Mouse (Mus musculus): ENCODE results near the gene Hddc3. TPM values are rescaled to one million over a fixed set of nuclear protein-coding genes. Genes with fewer than 3 reads are reported as not detected.
A peak's percentile ranks its signal among the peaks of the same experiment; 100 is the strongest.

Gene Hddc3
- 3.1 and 3.5 TPM in 2 replicates for polyA plus RNA-seq (2015; fragmentation: Nextera tagmentation; extraction: Ambion mirVana)

DNA sequence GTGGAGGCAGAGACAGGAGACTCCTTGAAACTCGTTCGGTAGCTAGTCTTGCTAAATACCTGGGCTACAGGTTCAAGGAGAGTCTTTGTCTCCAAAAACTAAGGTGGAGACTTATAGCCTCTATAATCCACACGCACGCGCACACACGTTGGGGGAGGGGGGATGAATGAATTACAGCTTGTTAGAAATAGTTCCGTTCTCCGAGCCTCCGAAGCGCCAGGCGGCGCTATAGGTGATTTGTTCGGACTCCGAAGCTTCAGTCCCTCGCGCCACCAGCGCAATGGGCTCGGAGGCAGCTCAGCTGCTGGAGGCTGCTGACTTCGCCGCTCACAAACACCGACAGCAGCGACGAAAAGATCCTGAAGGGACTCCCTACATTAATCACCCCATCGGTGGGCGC is at the start of gene Hddc3:
Gene Hddc3 (plus strand): TSS at position 247 of the 400 bp plus-strand sequence.
- ATAC-seq (ENCODE audit: low read depth), result peak; percentile 5; the same call in 1 of the 2 replicates
- H3K27ac ChIP-seq (ENCODE audit: low read length), result peak within 1 kb of the TSS; percentile 51

DNA sequence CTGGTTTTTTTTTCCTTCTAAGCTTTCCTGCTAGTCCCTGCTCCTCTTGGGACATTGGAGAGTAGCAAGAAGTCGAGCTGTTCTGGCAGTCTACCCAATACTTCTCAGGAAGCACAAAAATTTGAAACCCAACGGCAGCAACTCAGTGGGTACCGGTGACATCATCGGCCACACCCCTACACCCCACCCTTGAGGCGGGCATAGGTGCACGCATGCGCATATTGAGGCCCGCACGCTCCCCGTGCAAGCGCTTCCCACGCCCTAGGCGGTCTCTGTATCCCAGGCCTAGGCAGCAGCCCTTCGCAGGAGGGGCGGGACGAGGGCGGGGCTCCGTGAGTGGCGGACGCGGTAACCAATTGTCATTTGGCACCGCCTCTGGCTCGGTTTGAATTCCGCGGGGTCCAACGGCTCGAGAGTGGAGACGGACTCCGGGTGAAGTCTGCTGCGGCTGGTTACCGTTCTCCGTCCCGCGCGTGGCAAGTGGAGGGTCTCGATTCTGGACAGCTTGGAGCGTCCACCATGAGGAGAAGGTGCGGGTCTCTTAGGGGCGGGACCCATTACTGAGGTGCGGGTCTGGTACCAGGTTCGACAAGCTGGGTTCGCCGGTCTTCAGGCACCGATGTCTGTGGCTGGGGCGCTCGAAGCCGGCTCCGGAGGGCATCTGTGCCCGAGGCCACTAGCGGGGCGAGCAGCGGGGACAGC is 48.7 kb upstream of the Hddc3 start, which contains the start of gene Prc1:
Gene Prc1 (plus strand): TSS at position 389 of the 702 bp plus-strand sequence.
- Histone ChIP-seq H3K4me3 (ENCODE audit: low read depth, low read length) (peak within 1 kb of the TSS; percentile 98), H3K9ac (ENCODE audit: low read depth, low read length) (peak within 1 kb of the TSS; percentile 99), H3K4me2 (ENCODE audit: low read depth, low read length) (peak within 1 kb of the TSS; percentile 81), H3K27ac (ENCODE audit: low read length) (peak within 1 kb of the TSS; percentile 94), H3K4me1 (ENCODE audit: control insufficient read depth, low read depth, low read length) (peaks cover 36% of the 10 kb centered on the region), H3K27me3 (ENCODE audit: control insufficient read depth, insufficient read depth, low read depth, low read length) (no peaks in the 10 kb centered on the region), H3K36me3 (ENCODE audit: control insufficient read depth, insufficient read depth) (peaks cover 15% of the 10 kb centered on the region), H3K9me3 (replicated peaks; ENCODE audit: control insufficient read depth, low read length) (no peaks in the 10 kb centered on the region)
- WGBS (ENCODE audit: insufficient replicate concordance), result under 1% methylated on average over 52 of the region's 52 CpGs
- ATAC-seq (ENCODE audit: low read depth), result peak; percentile 99

More for the DNA sequence above, at the start of gene Hddc3:
- H3K4me2 ChIP-seq (ENCODE audit: low read depth, low read length), result peak within 1 kb of the TSS; percentile 86
- H3K4me1 ChIP-seq (ENCODE audit: control insufficient read depth, low read depth, low read length), result peaks cover 32% of the 10 kb centered on the region
- H3K27me3 ChIP-seq (ENCODE audit: control insufficient read depth, insufficient read depth, low read depth, low read length), result no peaks in the 10 kb centered on the region
- peak within 1 kb of the TSS; percentile 68 for H3K4me3 ChIP-seq (ENCODE audit: low read depth, low read length)
- H3K36me3 ChIP-seq (ENCODE audit: control insufficient read depth, insufficient read depth), result no peaks in the 10 kb centered on the region
- under 1% methylated on average over 25 of the region's 25 CpGs for WGBS (ENCODE audit: insufficient replicate concordance)
- H3K9me3 ChIP-seq (replicated peaks; ENCODE audit: control insufficient read depth, low read length), result no peaks in the 10 kb centered on the region
- H3K9ac ChIP-seq (ENCODE audit: low read depth, low read length), result peak within 1 kb of the TSS; percentile 81

DNA sequence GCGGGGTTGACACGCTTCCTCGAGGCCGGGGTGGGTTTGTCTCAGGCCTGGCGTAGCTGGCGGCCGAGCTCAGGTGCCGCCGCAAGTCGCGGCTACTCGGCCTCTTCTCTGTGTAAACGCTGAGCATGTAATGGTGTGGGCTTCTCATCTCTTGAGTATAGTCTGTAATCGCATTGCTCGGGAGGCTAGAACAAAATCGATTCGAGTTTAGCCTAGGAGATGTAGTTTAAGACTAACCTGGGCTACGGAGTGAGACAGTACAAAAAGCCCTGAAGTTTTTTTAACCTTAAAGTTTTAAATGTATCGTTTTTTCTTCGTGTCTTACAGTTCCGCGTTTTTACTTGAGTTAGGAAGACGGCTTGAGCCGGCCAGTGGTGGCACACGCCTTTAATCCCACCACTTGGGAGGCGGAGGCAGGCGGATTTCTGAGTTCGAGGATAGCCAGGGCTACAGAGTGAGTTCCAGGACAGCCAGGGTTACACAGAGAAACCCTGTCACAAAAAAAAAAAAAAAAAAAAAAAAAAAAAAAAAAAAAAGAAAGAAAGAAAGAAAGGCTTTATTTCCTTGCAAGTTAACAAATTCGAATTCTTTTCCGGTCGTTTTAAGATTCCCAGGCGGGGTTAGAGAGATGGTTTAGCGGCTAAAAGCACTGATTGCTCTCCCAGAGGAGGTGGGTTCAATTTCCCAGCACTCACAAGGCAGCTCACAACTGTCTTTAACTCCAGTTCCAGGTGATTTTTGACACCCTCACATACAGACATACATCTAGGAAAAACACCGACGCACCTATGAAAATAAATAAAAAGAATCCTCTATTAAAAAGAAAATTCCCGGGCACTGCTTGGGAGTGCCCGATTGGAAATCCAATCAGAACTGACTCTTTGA is 47.9 kb upstream of the Hddc3 start:
- H3K9me3 ChIP-seq (replicated peaks; ENCODE audit: control insufficient read depth, low read length), result no peaks in the 10 kb centered on the region
- 7% methylated on average over 37 of the region's 37 CpGs for WGBS (ENCODE audit: insufficient replicate concordance)
- H3K36me3 ChIP-seq (ENCODE audit: control insufficient read depth, insufficient read depth), result peaks cover 23% of the 10 kb centered on the region
- H3K27me3 ChIP-seq (ENCODE audit: control insufficient read depth, insufficient read depth, low read depth, low read length), result no peaks in the 10 kb centered on the region
- H3K4me1 ChIP-seq (ENCODE audit: control insufficient read depth, low read depth, low read length), result peaks cover 39% of the 10 kb centered on the region
- H3K27ac ChIP-seq (ENCODE audit: low read length), result peak overlapping the region; percentile 94
- peak overlapping the region; percentile 77 for H3K4me2 ChIP-seq (ENCODE audit: low read depth, low read length)
- peak overlapping the region; percentile 99 for H3K9ac ChIP-seq (ENCODE audit: low read depth, low read length)
- H3K4me3 ChIP-seq (ENCODE audit: low read depth, low read length), result peak overlapping the region; percentile 98
- peak; percentile 44 for ATAC-seq (ENCODE audit: low read depth)

DNA sequence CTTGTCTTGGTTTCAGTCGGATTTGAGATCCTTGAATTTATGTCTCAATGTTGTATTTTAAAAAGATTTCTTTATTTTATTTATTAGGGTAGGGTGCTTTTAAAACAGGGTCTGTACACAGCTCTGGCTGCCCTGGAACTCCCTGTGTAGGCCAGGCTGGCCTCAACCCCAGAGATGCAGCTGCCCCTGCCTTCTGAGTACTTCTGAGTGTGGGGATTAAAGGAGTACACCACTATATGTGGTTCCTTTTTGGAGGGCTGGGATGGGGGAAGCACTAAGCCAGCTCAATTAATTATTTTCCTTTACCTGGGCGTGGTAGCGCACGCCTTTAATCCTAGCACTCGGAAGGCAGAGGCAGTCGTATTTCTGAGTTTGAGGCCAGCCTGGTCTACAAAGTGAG is 46.4 kb upstream of the Hddc3 start:
- Histone ChIP-seq H3K9me3 (replicated peaks; ENCODE audit: control insufficient read depth, low read length) (no peaks in the 10 kb centered on the region), H3K27me3 (ENCODE audit: control insufficient read depth, insufficient read depth, low read depth, low read length) (no peaks in the 10 kb centered on the region), H3K36me3 (ENCODE audit: control insufficient read depth, insufficient read depth) (peaks cover 36% of the 10 kb centered on the region), H3K27ac (ENCODE audit: low read length) (no peak overlapping the region; the same call in 1 of the 2 replicates), H3K4me3 (ENCODE audit: low read depth, low read length) (peak overlapping the region; percentile 98), H3K4me1 (ENCODE audit: control insufficient read depth, low read depth, low read length) (peaks cover 39% of the 10 kb centered on the region), H3K4me2 (ENCODE audit: low read depth, low read length) (peak overlapping the region; percentile 77), H3K9ac (ENCODE audit: low read depth, low read length) (peak overlapping the region; percentile 99)
- ATAC-seq (ENCODE audit: low read depth), result no peak
- WGBS (ENCODE audit: insufficient replicate concordance), result 81% methylated on average over 6 of the region's 6 CpGs

DNA sequence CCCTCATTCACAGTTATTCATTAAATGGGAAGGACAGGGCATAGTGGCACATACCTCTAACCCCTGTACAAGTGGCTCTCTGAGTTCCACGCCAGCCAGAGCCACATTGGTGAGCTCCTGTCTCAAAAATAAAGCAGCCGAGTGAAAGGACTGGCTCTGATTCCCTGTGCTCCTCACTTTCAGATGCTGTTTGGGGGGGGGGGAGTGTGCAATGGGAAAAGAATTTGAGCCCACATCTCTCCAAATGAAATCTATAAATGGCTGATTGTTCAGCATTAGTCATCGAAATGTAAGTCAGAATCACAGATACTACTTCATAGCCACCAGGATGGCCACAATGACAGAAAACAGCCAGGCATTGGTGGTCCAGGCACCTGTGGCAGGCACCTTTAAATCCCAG is 45.9 kb upstream of the Hddc3 start:
- Histone ChIP-seq H3K36me3 (ENCODE audit: control insufficient read depth, insufficient read depth) (peaks cover 42% of the 10 kb centered on the region), H3K9me3 (replicated peaks; ENCODE audit: control insufficient read depth, low read length) (no peaks in the 10 kb centered on the region), H3K9ac (ENCODE audit: low read depth, low read length) (no peak overlapping the region), H3K4me1 (ENCODE audit: control insufficient read depth, low read depth, low read length) (peaks cover 39% of the 10 kb centered on the region), H3K4me3 (ENCODE audit: low read depth, low read length) (peak overlapping the region; percentile 98), H3K4me2 (ENCODE audit: low read depth, low read length) (peak overlapping the region; percentile 77), H3K27me3 (ENCODE audit: control insufficient read depth, insufficient read depth, low read depth, low read length) (no peaks in the 10 kb centered on the region), H3K27ac (ENCODE audit: low read length) (no peak overlapping the region; the same call in 1 of the 2 replicates)
- ATAC-seq (ENCODE audit: low read depth), result no peak
- WGBS (ENCODE audit: insufficient replicate concordance), result 86% methylated on average over 3 of the region's 3 CpGs

DNA sequence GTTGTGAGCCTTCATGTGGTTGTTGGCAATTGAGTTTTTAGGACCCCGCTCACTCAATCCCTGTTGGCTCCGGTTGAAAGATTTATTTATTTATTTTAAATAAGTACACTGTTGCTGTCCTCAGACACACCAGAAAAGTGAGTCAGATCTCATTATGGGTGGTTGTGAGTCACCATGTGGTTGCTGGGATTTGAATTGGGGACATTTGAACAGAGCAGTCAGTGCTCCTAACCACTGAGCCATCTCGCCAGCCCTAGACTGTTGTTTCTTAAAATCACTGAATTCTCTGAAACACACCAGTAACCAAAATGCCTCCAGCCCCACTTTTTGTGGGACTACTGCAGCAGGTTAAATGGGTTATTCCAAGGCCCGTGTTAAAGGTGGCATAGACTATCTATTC is 44.1 kb upstream of the Hddc3 start:
- no peaks in the 10 kb centered on the region for H3K9me3 ChIP-seq (replicated peaks; ENCODE audit: control insufficient read depth, low read length)
- peaks cover 28% of the 10 kb centered on the region for H3K4me1 ChIP-seq (ENCODE audit: control insufficient read depth, low read depth, low read length)
- H3K27me3 ChIP-seq (ENCODE audit: control insufficient read depth, insufficient read depth, low read depth, low read length), result no peaks in the 10 kb centered on the region
- H3K4me2 ChIP-seq (ENCODE audit: low read depth, low read length), result no peak overlapping the region
- H3K9ac ChIP-seq (ENCODE audit: low read depth, low read length), result no peak overlapping the region
- peaks cover 55% of the 10 kb centered on the region for H3K36me3 ChIP-seq (ENCODE audit: control insufficient read depth, insufficient read depth)
- WGBS (ENCODE audit: insufficient replicate concordance), result 91% methylated on average over 4 of the region's 4 CpGs
- ATAC-seq (ENCODE audit: low read depth), result no peak
- no peak overlapping the region for H3K4me3 ChIP-seq (ENCODE audit: low read depth, low read length)
- no peak overlapping the region for H3K27ac ChIP-seq (ENCODE audit: low read length)

DNA sequence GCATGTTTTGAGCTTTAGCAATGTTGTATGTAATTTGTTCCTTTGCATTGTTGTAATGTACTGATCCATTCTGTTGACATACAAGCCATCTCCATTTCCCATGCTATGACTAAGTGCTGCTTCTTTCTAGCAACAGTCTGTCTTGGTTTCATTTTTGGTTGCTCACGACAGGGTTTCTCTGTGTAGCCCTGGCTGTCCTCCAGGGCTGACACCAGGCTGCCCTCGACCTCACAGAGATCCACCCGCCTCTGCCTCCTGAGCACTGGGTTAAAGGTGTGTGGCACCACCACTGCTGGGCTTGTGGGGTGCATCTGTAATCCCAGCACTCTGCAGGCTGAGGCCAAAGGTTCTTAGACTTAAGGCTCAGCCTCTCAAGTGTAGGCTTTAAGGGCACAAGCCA is 43.3 kb upstream of the Hddc3 start:
- 85% methylated on average over 3 of the region's 3 CpGs for WGBS (ENCODE audit: insufficient replicate concordance)
- Histone ChIP-seq H3K4me2 (ENCODE audit: low read depth, low read length) (no peak overlapping the region), H3K27ac (ENCODE audit: low read length) (no peak overlapping the region), H3K36me3 (ENCODE audit: control insufficient read depth, insufficient read depth) (peaks cover 63% of the 10 kb centered on the region), H3K4me3 (ENCODE audit: low read depth, low read length) (no peak overlapping the region), H3K9ac (ENCODE audit: low read depth, low read length) (no peak overlapping the region), H3K9me3 (replicated peaks; ENCODE audit: control insufficient read depth, low read length) (no peaks in the 10 kb centered on the region), H3K4me1 (ENCODE audit: control insufficient read depth, low read depth, low read length) (peaks cover 26% of the 10 kb centered on the region), H3K27me3 (ENCODE audit: control insufficient read depth, insufficient read depth, low read depth, low read length) (no peaks in the 10 kb centered on the region)
- ATAC-seq (ENCODE audit: low read depth), result no peak

DNA sequence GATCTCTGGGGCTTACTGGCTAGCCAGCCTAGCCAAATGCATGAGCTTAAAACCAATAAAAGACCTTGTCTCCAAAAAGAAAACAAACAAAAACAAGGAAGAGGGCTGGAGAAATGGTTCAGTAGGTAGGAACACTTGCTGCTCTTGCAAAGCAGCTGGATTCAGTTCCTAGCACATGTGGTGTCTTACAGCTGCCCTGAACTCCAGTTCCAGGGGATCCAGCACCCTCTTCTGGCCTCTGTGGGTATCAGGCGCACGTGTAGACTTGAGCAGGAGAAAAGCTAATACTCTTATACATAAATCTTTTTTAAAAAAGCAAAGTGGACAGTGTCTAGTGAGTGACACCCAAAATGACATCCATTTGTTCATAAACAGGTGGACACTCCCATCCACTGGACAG is 41.4 kb upstream of the Hddc3 start:
- peaks cover 80% of the 10 kb centered on the region for H3K36me3 ChIP-seq (ENCODE audit: control insufficient read depth, insufficient read depth)
- no peak overlapping the region for H3K4me2 ChIP-seq (ENCODE audit: low read depth, low read length)
- H3K9me3 ChIP-seq (replicated peaks; ENCODE audit: control insufficient read depth, low read length), result no peaks in the 10 kb centered on the region
- WGBS (ENCODE audit: insufficient replicate concordance), result 81% methylated on average over 2 of the region's 2 CpGs
- no peaks in the 10 kb centered on the region; the same call in 1 of the 2 replicates for H3K27me3 ChIP-seq (ENCODE audit: control insufficient read depth, insufficient read depth, low read depth, low read length)
- no peak for ATAC-seq (ENCODE audit: low read depth)
- peaks cover 18% of the 10 kb centered on the region for H3K4me1 ChIP-seq (ENCODE audit: control insufficient read depth, low read depth, low read length)
- no peak overlapping the region for H3K4me3 ChIP-seq (ENCODE audit: low read depth, low read length)
- H3K9ac ChIP-seq (ENCODE audit: low read depth, low read length), result no peak overlapping the region
- no peak overlapping the region for H3K27ac ChIP-seq (ENCODE audit: low read length)
